Mouse (Mus musculus) ES-Bruce4 (cell line): Measurements from ENCODE around the gene Esrrg. TPM values are rescaled to one million over a fixed set of nuclear protein-coding genes. Genes with fewer than 3 reads are reported as not detected.

Experiments
- H3K27ac ChIP-seq: 2 replicates; pipeline ENCODE4 v1.5.1; 2012; ENCODE audit warnings: low read length, inconsistent platforms; ENCODE audit not compliant: insufficient read depth
- H3K27me3 ChIP-seq: 2 replicates; pipeline ENCODE4 v1.6.1; 2012; ENCODE audit warnings: mild to moderate bottlenecking, low read length, inconsistent platforms; ENCODE audit not compliant: control insufficient read depth, poor library complexity, insufficient read depth, severe bottlenecking
- H3K36me3 ChIP-seq: 2 replicates; pipeline ENCODE4 v1.6.1; 2012; ENCODE audit warnings: inconsistent platforms, mild to moderate bottlenecking, low read length, moderate library complexity; ENCODE audit not compliant: control insufficient read depth, poor library complexity, insufficient read depth, severe bottlenecking
- H3K4me1 ChIP-seq: one replicate; pipeline ENCODE4 v1.8.1; 2011; ENCODE audit warnings: low read length; ENCODE audit not compliant: control insufficient read depth, insufficient read depth
- H3K4me3 ChIP-seq: 2 replicates; pipeline ENCODE4 v1.5.1; 2011; ENCODE audit warnings: low read depth, mild to moderate bottlenecking, low read length
- H3K9ac ChIP-seq: 2 replicates; pipeline ENCODE4 v1.6.1; 2012; ENCODE audit warnings: low read depth, mild to moderate bottlenecking, inconsistent platforms; ENCODE audit not compliant: poor library complexity, severe bottlenecking
- H3K9me3 ChIP-seq: replicated peaks from 2 replicates; pipeline ENCODE4 v1.6.1; 2012; ENCODE audit warnings: mild to moderate bottlenecking, low read length, inconsistent platforms; ENCODE audit not compliant: control insufficient read depth, poor library complexity, insufficient read depth, severe bottlenecking
- CTCF ChIP-seq: IDR thresholded peaks from one replicate; pipeline ENCODE4 v1.8.1; 2011; ENCODE audit warnings: low read depth, low read length
- EP300 ChIP-seq: IDR thresholded peaks from 2 replicates; pipeline ENCODE4 v1.6.1; 2011; ENCODE audit warnings: low read depth, low read length; ENCODE audit not compliant: insufficient read depth
- POLR2A ChIP-seq: IDR thresholded peaks from one replicate; pipeline ENCODE4 v1.8.1; 2011; ENCODE audit warnings: low read length; ENCODE audit not compliant: insufficient read depth
- polyA plus RNA-seq: library from polyadenylated mRNA; stranded (reverse); fragments of >200 nt; gene quantifications from 2 replicates; pipeline ENCODE4 v1.2.4, GENCODE M21; 2011; ENCODE audit warnings: low read depth; ENCODE audit not compliant: missing spikeins, insufficient read depth, insufficient read length

The Esrrg gene
- polyA plus RNA-seq, 1 experiment = not detected

DNA sequence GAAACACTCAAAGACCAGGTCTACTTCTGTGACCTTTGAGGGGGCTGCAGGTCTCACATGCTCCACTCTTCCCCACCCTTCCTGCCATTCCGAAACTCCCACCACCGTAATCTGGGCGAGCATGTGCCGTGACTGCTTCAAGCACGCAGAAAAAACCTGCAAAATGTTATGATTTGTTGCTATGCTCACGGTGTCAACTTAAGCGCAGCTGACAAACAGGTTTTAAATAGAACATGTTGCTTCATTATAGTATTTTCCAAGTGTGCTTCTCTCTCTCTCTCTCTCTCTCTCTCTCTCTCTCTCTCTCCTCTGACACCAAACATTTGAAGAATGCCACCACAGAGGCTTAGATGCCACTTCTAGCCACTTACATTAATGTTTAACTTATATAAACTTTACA, 330.1 kb downstream of the Esrrg start:
- no peak overlapping the region for H3K4me3 ChIP-seq
- TF ChIP-seq POLR2A = no peak
- TF ChIP-seq EP300 = no peak
- TF ChIP-seq CTCF = no peak

DNA sequence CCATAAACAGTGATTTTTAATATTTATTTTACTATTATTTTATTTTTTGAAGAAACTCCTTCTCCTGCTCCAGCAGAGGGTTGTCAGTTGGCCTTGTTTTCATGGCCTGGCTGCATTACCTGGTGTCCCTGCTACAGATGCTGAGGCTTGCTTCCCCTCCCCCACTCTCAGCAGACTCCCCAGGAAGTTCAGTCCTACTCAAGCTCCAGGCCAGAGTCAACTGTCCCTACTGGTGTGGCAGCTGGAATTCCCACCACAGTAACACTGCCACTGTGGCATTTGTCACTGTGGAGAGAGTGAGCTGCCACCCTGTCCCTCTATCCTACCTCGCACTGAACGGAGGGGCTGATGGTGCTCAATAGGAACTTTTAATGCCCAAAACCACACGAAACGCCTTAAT, 330.5 kb downstream of the Esrrg start:
- H3K4me3 ChIP-seq = no peak overlapping the region
- no peak overlapping the region for H3K27ac ChIP-seq
- TF ChIP-seq CTCF = no peak
- no peak for TF ChIP-seq EP300
- no peak for TF ChIP-seq POLR2A

More for the DNA sequence above, 330.1 kb downstream of the Esrrg start:
- Histone ChIP-seq H3K36me3 (no peaks in the 10 kb centered on the region), H3K4me1 (no peaks in the 10 kb centered on the region), H3K27me3 (no peaks in the 10 kb centered on the region), H3K27ac (no peak overlapping the region), H3K9me3 (no peaks in the 10 kb centered on the region), H3K9ac (no peak overlapping the region)

DNA sequence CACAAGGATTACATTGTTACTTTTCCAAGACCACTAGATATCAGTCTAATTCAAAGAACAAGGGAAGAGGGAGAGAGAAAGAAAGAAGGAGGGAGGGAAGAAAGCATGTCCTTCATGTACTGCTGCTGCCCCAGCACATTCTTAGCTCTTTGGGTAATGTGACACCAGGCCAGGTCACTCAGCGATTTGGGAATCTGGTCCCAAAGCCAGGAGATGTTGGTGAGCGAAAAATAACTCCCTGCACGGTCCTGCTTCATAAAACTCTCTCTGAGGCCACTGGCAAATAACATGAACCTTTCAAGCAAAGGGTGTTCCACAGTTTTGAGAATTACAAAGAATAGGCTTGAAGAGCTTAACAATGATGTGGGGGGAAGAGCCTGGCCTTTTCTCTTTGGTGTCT, 342.9 kb downstream of the Esrrg start:
- Histone ChIP-seq H3K4me1 (no peaks in the 10 kb centered on the region), H3K9ac (no peak overlapping the region), H3K27ac (no peak overlapping the region), H3K4me3 (no peak overlapping the region), H3K36me3 (no peaks in the 10 kb centered on the region), H3K27me3 (no peaks in the 10 kb centered on the region), H3K9me3 (no peaks in the 10 kb centered on the region)
- TF ChIP-seq POLR2A = no peak
- no peak for TF ChIP-seq CTCF
- TF ChIP-seq EP300 = no peak

More for the DNA sequence above, 330.5 kb downstream of the Esrrg start:
- H3K9ac ChIP-seq = no peak overlapping the region
- H3K36me3 ChIP-seq = no peaks in the 10 kb centered on the region
- no peaks in the 10 kb centered on the region for H3K4me1 ChIP-seq
- no peaks in the 10 kb centered on the region for H3K9me3 ChIP-seq
- no peaks in the 10 kb centered on the region for H3K27me3 ChIP-seq

DNA sequence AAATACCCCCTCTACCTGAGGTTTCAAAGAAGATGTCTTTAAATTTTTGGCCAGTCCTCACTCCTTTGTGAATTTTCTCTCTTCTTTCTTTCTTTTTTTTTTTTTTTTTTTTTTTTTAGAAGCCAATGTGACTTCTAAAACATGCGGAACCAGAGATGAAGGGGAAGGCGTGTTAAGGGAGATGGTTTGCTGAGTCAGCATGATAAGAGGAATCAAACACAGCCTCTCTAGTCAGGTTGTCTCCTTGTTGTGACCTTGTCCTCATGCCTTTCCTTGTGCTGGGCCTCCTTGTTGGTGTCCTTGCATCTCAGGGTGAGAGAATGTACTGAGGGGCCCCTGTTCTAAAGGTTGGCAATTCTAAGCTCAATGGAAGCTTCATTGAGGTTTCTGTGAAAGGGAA, 348.1 kb downstream of the Esrrg start:
- Histone ChIP-seq H3K27ac (no peak overlapping the region), H3K4me3 (no peak overlapping the region), H3K27me3 (no peaks in the 10 kb centered on the region), H3K9ac (no peak overlapping the region), H3K36me3 (no peaks in the 10 kb centered on the region), H3K9me3 (no peaks in the 10 kb centered on the region), H3K4me1 (no peaks in the 10 kb centered on the region)
- TF ChIP-seq CTCF (no peak), EP300 (no peak), POLR2A (no peak)

DNA sequence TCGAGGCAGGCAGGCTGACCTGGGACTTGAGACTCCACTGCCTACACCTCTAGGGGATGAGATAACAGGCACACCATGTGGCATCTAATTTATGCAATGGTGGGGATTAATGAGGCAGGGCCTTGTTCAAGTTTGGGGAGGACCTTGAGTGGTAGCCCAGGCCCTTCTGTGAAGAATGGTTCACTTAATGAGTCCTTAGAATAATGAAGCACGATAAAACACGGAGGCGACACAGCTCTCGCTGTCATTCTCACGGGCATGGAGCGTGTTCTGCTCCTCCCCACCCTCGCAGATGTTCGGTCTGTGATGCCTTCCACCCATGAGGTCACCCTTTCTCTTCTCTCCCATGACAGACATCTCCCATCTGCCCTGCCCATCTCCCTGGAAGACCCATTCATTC, 350.6 kb downstream of the Esrrg start:
- Histone ChIP-seq H3K27me3 (no peaks in the 10 kb centered on the region), H3K4me1 (no peaks in the 10 kb centered on the region), H3K27ac (no peak overlapping the region), H3K9ac (no peak overlapping the region), H3K9me3 (no peaks in the 10 kb centered on the region), H3K4me3 (no peak overlapping the region), H3K36me3 (no peaks in the 10 kb centered on the region)
- TF ChIP-seq EP300 (no peak), CTCF (no peak), POLR2A (no peak)

DNA sequence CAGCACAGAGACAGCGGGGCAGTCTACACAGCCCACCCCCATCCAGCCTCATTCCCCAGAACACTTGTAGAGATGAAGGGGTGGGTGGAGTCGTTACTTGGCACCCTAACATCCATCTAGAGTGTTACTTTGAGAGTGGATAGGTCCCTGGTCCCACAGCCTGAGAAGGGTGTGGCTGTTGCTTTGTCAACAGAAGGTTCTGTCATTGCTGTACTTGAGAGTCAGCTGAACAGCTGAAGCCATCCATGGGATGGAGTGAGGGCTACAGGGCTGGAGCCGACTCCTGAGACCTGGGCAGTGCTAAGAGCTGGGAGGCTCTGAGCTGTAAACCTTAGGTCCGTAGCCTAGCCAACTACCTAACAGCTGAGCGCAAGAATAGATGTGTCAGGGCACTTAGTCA, 352.9 kb downstream of the Esrrg start:
- no peaks in the 10 kb centered on the region for H3K27me3 ChIP-seq
- no peak overlapping the region for H3K4me3 ChIP-seq
- no peak overlapping the region for H3K9ac ChIP-seq
- no peaks in the 10 kb centered on the region for H3K4me1 ChIP-seq
- no peaks in the 10 kb centered on the region for H3K36me3 ChIP-seq
- no peaks in the 10 kb centered on the region for H3K9me3 ChIP-seq
- TF ChIP-seq EP300 = no peak
- no peak for TF ChIP-seq CTCF
- TF ChIP-seq POLR2A = no peak
- no peak overlapping the region for H3K27ac ChIP-seq
